Mouse (Mus musculus): ENCODE data around the gene Dnajc12.
A peak's percentile ranks its signal among the peaks of the same experiment; 100 is the strongest.
"Not testable (repeated sequence)": the region's sequence is repeated elsewhere in the genome, so short reads cannot be mapped to it uniquely, and the experiment has no call there.

Dnajc12 gene

GRCm38 (mm10) chr10:63386444-63386843 lies 4.2 kb downstream of the Dnajc12 start:
- DNase-seq (ENCODE audit: low spot score), result peak; percentile 90

- DNase-seq (ENCODE audit: low spot score), result no peak
Measured at GRCm38 (mm10) chr10:63386991-63387390, 4.7 kb downstream of the Dnajc12 start.

- no peak for DNase-seq (ENCODE audit: low spot score)
Measured at GRCm38 (mm10) chr10:63388948-63389347, 6.7 kb downstream of the Dnajc12 start.

GRCm38 (mm10) chr10:63396963-63397362 lies 14.7 kb downstream of the Dnajc12 start:
- DNase-seq (ENCODE audit: low spot score), result no peak

GRCm38 (mm10) chr10:63402731-63403504 lies 20.7 kb downstream of the Dnajc12 start:
- no peak for DNase-seq (ENCODE audit: low spot score)

GRCm38 (mm10) chr10:63403636-63404035 lies 21.4 kb downstream of the Dnajc12 start:
- DNase-seq (ENCODE audit: low spot score), result no peak

- DNase-seq (ENCODE audit: low spot score), result no peak
Measured at GRCm38 (mm10) chr10:63410162-63410956, 28.1 kb downstream of the Dnajc12 start.

- DNase-seq (ENCODE audit: low spot score), result not testable (repeated sequence)
Measured at GRCm38 (mm10) chr10:63411674-63412073, 29.4 kb downstream of the Dnajc12 start.

- no peak for DNase-seq (ENCODE audit: low spot score)
Measured at GRCm38 (mm10) chr10:63412756-63413155, 30.5 kb downstream of the Dnajc12 start.

- no peak for DNase-seq (ENCODE audit: low spot score)
Measured at GRCm38 (mm10) chr10:63415287-63415686, 33.0 kb downstream of the Dnajc12 start.

- DNase-seq (ENCODE audit: low spot score), result no peak
Measured at GRCm38 (mm10) chr10:63415850-63416249, 33.6 kb downstream of the Dnajc12 start.

- DNase-seq (ENCODE audit: low spot score), result no peak
Measured at GRCm38 (mm10) chr10:63417061-63417460, 34.8 kb downstream of the Dnajc12 start.

GRCm38 (mm10) chr10:63421739-63422735 lies 39.8 kb downstream of the Dnajc12 start, which contains the start of gene Gm7075:
Gene Gm7075 (minus strand): TSS chr10:63421789.
- DNase-seq (ENCODE audit: low spot score), result peak; percentile 29

GRCm38 (mm10) chr10:63422736-63422992 lies 40.4 kb downstream of the Dnajc12 start:
- DNase-seq (ENCODE audit: low spot score), result no peak

- DNase-seq (ENCODE audit: low spot score), result no peak
Measured at GRCm38 (mm10) chr10:63423591-63424474, 41.6 kb downstream of the Dnajc12 start.

- DNase-seq (ENCODE audit: low spot score), result no peak
Measured at GRCm38 (mm10) chr10:63424475-63424814, 42.2 kb downstream of the Dnajc12 start.

GRCm38 (mm10) chr10:63427146-63427545 lies 44.9 kb downstream of the Dnajc12 start:
- DNase-seq (ENCODE audit: low spot score), result no peak

- peak; percentile 27 for DNase-seq (ENCODE audit: low spot score)
Measured at GRCm38 (mm10) chr10:63428243-63429022, 46.2 kb downstream of the Dnajc12 start.

GRCm38 (mm10) chr10:63429023-63429340 lies 46.7 kb downstream of the Dnajc12 start:
- no peak for DNase-seq (ENCODE audit: low spot score)

- DNase-seq (ENCODE audit: low spot score), result peak; percentile 99
Measured at GRCm38 (mm10) chr10:63429380-63429779, 47.1 kb downstream of the Dnajc12 start.

All from layer of hippocampus, adult 11-12 months (tissue).